12 mouse cellular contexts compared by ENCODE assay signal in the genomic region with DNA sequence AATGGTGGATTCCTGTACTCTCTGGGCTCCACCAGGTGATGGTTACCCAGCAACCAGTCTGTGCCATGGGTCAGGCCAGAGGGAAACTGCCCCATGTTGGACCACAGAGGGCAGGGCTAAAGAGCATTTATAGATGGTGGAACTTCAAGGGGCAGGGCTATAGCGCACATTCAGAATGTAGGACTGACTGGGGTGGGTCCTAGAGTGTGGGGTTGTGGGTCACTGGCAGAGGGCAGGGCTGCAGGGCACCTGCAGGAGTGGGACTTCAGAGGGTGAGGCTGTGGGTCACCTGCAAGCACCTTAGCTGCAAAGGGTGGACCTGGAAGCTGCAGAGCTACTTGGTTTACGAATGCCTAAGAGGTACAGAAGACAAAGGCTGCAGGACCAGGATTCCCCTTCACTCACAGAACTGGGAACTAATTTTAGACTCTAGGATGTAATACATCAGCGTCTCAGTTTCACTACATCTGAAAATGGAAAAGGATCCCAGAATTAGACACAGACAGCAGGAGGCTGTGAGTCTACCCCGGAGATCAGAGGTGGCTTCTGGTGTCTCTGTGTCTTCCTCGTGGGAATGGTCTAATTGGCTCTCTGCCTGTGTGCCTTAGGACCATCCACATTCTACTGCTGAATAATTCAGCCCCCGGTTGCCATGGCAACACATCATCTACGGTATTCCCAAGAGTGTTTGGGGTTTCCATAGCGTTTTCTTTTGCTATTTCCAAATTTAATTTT.
DNase-seq lines count a peak whose midpoint lies in the region; ATAC-seq lines count a peak whose summit lies in the region.
"Had no signal": no experiment of that assay in that cellular context is flagged by ENCODE, and none has a peak within 500 bp of the region (broad histone marks: within the 10 kb centered on the region; RNA-seq: fewer than 3 reads in every experiment).

No protein-coding gene starts in this region.

- H3K9me3 ChIP-seq in embryonic facial prominence, embryonic 14.5 days (ENCODE audit: control insufficient read depth, low read length), result no peaks in the 10 kb centered on the region
- H3K9me3 ChIP-seq in limb, embryonic 13.5 days, result no peaks in the 10 kb centered on the region
- H3K9me3 ChIP-seq in kidney, embryonic 16.5 days (ENCODE audit: low read length), result no peaks in the 10 kb centered on the region

- no peaks in the 10 kb centered on the region for H3K36me3 ChIP-seq in embryonic facial prominence, embryonic 14.5 days (ENCODE audit: control insufficient read depth, insufficient read depth, low read length)
- H3K36me3 ChIP-seq in limb, embryonic 13.5 days, result no peaks in the 10 kb centered on the region
- H3K36me3 ChIP-seq in kidney, embryonic 16.5 days (ENCODE audit: insufficient read depth, low read length), result no peaks in the 10 kb centered on the region
- H3K36me3 ChIP-seq: G1E had no signal

- no peak overlapping the region for H3K4me3 ChIP-seq in embryonic facial prominence, embryonic 14.5 days (ENCODE audit: low read depth, low read length)
- H3K4me3 ChIP-seq in limb, embryonic 13.5 days, result no peak overlapping the region
- no peak overlapping the region for H3K4me3 ChIP-seq in kidney, embryonic 16.5 days (ENCODE audit: low read length)
- H3K4me3 ChIP-seq: myocyte had no signal

- H3K27ac ChIP-seq in embryonic facial prominence, embryonic 14.5 days (replicated peaks; ENCODE audit: low read depth, low read length), result no peak overlapping the region
- H3K27ac ChIP-seq in limb, embryonic 13.5 days, result no peak overlapping the region
- H3K27ac ChIP-seq in kidney, embryonic 16.5 days (ENCODE audit: low read length), result no peak overlapping the region

- H3K4me2 ChIP-seq in embryonic facial prominence, embryonic 14.5 days (ENCODE audit: low read depth, low read length), result no peak overlapping the region
- H3K4me2 ChIP-seq in limb, embryonic 13.5 days (replicated peaks), result no peak overlapping the region
- no peak overlapping the region for H3K4me2 ChIP-seq in kidney, embryonic 16.5 days (replicated peaks; ENCODE audit: low read depth, low read length)

- no peaks in the 10 kb centered on the region for H3K4me1 ChIP-seq in embryonic facial prominence, embryonic 14.5 days (ENCODE audit: control insufficient read depth, insufficient read depth, low read length)
- no peaks in the 10 kb centered on the region for H3K4me1 ChIP-seq in limb, embryonic 13.5 days
- no peaks in the 10 kb centered on the region for H3K4me1 ChIP-seq in kidney, embryonic 16.5 days (ENCODE audit: insufficient read depth, low read length)

- WGBS in embryonic facial prominence, embryonic 14.5 days, result 55% methylated on average over 8 of the region's 8 CpGs
- 74% methylated on average over 8 of the region's 8 CpGs for WGBS in limb, embryonic 13.5 days
- WGBS in kidney, embryonic 16.5 days, result 74% methylated on average over 8 of the region's 8 CpGs

- ATAC-seq in embryonic facial prominence, embryonic 14.5 days (ENCODE audit: low read depth), result peak; percentile 50
- ATAC-seq in limb, embryonic 13.5 days (ENCODE audit: low FRiP score, low read depth), result 0 out of 2 replicates have a peak, but pooled peaks have one; percentile 15
- ATAC-seq in kidney, embryonic 16.5 days (ENCODE audit: low FRiP score, low TSS enrichment), result no peak

- no peak overlapping the region for H3K9ac ChIP-seq in embryonic facial prominence, embryonic 14.5 days (ENCODE audit: low read depth, low read length)
- H3K9ac ChIP-seq in limb, embryonic 13.5 days, result no peak overlapping the region
- no peak overlapping the region for H3K9ac ChIP-seq in kidney, embryonic 16.5 days (replicated peaks; ENCODE audit: low read length)

- no peaks in the 10 kb centered on the region for H3K27me3 ChIP-seq in embryonic facial prominence, embryonic 14.5 days (replicated peaks; ENCODE audit: control insufficient read depth, insufficient read depth, low read length)
- H3K27me3 ChIP-seq in limb, embryonic 13.5 days, result no peaks in the 10 kb centered on the region
- H3K27me3 ChIP-seq in kidney, embryonic 16.5 days (ENCODE audit: insufficient read depth, low read length), result no peaks in the 10 kb centered on the region

- DNase-seq in embryonic facial prominence, embryonic 14.5 days (ENCODE audit: low spot score), result peak; percentile 61
- DNase-seq in frontal cortex, postnatal 36 days (ENCODE audit: low spot score in 2 of 2), result peak; percentile 47 to 77
- DNase-seq in retina, postnatal 1 day, result peak; percentile 45
- DNase-seq in thymus, postnatal 10 days (ENCODE audit: low spot score in 2 of 2), result no peak
- DNase-seq in ovary, adult 18-20 months (ENCODE audit: low spot score), result no peak
- no peak for DNase-seq in spleen, postnatal 14 days (ENCODE audit: low spot score in 2 of 2)
- DNase-seq: heart, postnatal 14 days; thymus, adult 18-20 months had no signal

Comparison
In these comparisons a context has a peak if more than half of its experiments do, and no peak if none do; other contexts are left out.
1. DNase-seq: peak in embryonic facial prominence, embryonic 14.5 days (single experiment), frontal cortex, postnatal 36 days (2 of 2) and retina, postnatal 1 day (single experiment); none in thymus, postnatal 10 days (0 of 2), ovary, adult 18-20 months (single experiment) and spleen, postnatal 14 days (0 of 2).